Mouse (Mus musculus) inflammation-experienced regulatory T-cells, adult 6 months (primary cell): ENCODE results near the gene Dusp5. TPM values are rescaled to one million over a fixed set of nuclear protein-coding genes. Genes with fewer than 3 reads are reported as not detected.
"Not testable (repeated sequence)": the region's sequence is repeated elsewhere in the genome, so short reads cannot be mapped to it uniquely, and the experiment has no call there.

Source experiments
- ATAC-seq: one replicate; pipeline ENCODE4 v1.8.0; 2017
- polyA plus RNA-seq, 3 experiments: library from polyadenylated mRNA; unstranded; fragments of 100-300 nt; shearing (Covaris generic); gene quantifications; one replicate each; pipeline ENCODE4 v1.2.1; 2017

The Dusp5 gene
- polyA plus RNA-seq = 10 to 100 TPM in 1 of 3 experiments, 1 to 10 TPM in 2; 5.8 to 13.8 (median 6.4) TPM

DNA sequence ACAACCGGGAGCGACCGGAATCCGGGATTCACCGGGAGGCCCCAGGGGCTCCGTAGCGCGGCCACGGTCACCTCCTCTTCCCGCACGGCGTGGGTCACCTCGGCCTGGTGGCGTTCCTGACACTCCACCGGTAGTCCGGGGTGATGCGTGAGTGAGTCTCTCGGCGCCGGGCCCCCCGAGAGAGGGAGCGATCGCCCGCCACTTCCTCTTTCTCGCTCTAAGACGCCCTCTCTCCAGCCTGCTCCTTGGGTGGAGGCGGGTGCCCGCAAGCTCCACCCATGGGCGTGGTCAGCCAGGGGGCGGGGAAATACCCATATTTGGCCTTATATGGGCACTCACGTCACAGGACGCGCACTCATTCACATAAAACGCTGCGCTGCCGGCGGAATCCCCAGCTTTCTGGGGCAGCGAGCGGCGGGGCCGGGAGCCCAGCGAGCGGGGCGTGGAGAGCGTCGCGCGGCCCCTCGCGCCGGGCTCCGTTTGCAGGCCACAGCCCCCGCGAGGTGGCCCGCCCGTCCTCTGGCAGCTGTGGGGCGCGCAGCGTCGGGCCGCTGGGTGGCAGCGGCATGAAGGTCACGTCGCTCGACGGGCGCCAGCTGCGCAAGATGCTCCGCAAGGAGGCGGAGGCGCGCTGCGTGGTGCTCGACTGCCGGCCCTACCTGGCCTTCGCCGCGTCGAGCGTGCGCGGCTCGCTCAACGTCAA lies at the start of gene Dusp5:
TSS of gene Dusp5 (plus strand) at position 358 of the 703 bp plus-strand sequence.
- peak; percentile 89 for ATAC-seq

DNA sequence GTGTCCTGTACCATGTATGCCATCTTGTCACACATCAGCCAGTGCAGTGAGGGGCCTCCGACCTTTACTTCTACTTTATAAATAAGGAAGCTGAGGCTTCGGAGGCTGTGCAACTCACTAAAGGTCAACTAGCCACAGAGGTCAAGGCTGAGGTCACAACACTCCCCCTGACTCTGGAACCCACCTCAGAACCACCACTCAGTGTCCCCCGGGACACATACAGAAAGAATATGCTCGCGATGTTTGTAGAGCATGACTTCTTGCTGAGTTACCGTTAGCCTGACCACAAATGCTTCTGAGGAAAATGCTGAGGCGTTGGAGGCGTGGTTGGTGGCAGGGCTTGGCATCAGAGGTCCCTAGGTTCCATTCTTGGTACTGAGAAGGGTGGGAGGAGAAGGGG lies 49.3 kb upstream of the Dusp5 start:
- ATAC-seq = peak; percentile 64

DNA sequence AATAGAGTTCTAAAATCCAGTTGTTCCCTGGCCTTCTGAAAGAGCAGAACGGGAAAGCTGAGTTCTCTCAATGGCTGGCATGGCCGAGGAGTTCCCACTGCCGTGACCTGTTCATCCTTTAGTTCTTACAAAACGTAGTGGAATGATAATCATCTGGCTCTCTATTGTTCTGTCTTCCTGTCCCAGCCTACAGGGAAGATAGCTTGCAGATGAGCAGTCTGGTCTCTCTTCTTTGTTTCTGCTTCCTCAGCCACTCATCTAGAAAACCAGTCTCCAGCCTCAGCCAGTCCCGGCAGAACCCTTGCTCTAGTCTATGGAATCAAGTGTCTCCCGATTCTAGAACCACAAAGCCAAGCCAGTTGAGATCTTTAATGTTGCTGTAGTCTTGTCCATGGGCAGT lies 46.8 kb upstream of the Dusp5 start:
- ATAC-seq = no peak

DNA sequence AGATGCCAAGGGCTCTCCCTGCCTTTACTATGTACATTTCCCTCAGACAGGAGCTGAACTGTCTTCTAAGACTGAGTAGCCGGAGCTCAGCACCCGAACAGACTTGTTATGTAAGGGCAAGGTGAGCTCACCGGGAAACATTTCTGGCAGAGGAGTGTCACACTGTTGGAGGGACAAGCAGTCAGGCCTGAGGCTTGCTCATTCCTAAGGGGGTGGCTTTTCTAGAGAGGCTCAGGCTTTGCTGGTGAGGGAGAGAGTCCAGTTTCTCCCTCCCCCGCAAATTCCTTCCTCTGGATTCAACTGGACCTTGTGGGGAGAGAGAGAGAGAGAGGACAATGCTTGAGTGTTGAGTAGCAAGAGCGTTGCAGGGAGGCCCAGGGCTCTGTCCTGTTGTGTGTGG lies 46.4 kb upstream of the Dusp5 start:
- no peak for ATAC-seq

DNA sequence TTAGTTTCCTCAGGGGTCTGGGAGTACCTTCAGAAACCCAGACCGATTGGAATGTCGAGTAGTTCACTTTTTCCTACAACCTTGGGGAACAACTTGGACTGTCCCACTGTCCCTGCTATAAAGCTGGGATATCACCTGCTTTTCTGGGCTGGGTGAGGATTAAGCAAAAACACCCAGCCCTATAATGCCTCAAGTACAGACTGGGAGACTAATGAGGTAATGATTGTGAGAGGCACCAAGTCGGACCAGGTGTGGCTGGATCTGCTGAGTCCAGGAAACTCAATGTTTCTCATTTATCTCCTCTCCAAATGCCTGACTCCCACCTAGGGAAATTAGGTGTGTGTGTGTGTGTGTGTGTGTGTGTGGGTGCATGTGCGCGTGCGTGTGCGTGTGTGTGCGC lies 44.9 kb upstream of the Dusp5 start:
- ATAC-seq = no peak

DNA sequence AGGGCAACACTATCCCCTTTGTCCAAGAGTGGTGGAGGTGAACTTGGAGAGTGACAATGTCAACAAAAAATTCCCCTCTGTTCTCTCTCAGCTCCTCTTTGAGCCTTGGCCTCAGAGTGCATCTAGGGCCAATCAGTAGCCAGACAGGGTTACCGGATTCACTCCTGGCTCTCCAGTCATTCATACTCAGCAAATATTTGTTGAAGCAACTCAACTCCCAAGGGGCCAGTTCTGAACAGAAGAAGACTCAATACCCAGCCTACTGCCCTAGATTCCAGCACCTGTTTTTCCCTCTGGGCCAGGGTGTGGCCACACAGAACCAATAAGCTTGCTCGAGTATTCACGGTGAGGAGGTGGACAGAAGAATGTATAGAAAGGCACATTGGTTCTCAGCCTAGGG lies 44.0 kb upstream of the Dusp5 start:
- ATAC-seq = no peak

DNA sequence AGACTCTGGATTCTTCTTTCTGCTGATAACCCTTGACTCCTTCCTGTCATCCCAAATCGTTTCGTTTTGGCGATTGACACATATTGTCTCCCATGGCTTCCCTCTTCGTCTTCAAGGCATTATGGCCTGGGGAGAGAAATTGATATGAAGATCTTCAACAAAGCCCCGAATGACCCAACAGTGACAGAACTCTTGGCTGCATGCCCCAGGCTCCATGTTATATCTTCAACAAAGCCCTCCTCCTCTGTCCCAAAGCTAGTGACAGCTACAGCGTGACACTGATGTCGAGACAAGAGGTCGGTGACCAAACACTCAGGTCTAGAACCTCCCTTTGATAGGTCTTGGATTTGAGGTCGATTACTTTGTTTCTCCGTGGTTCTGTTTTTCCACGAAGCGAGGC lies 39.7 kb upstream of the Dusp5 start:
- ATAC-seq = no peak

DNA sequence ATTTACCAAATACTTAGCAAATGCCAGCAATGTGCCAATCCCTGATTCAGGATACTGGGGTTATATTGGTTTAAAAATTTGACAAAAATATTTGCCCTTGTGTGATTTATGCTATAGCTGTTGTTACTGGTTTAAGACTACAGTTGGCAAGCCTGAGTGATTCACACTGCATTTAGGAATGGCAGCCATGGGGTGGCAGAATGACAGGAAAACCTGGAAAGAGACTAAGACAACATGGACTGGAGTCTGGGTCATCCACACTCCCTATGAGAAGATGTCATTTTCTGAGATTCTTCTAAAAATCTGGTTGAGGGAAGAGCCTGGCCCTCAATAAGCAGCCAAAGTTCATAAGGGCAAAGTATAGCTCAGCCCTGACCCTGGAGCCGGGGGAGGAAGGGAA lies 39.0 kb upstream of the Dusp5 start:
- no peak for ATAC-seq

DNA sequence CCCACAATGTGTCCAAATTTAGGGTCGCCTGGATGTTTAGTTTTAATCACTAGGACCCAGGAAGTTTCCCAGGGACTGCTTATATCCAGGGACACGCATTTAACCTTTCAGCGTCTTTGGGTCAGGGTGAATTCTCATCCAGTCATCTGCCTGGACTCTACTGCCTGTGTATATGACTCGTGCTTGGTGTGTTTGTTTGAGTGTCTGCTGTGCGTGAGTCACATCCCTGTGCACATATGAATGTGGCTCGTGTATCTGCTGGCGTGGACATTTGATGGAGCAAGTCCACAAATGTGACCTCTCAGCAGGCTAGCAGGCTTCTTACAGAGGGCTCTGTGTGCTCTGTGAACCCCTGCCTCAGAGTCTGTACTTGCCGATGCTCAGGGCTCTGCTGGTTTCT lies 38.0 kb upstream of the Dusp5 start:
- no peak for ATAC-seq

DNA sequence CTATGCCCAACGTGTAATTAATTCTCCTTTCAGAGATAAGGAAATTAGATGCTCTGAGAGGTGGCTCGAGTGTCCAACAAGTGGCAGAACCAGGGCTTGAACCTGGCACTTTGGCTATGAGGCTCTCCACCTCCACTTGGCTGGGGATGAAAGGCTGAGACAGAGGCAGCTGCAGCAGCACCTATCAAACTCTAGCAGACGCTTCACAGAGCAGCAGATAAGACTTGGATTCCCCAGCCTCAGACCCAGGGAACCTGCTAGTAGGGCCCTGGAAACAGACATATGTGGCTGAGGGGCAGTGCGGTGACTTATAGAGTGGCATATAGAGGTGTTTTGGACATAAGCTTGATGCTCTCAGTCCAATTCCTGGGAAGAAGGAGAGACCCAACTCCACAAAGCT lies 36.4 kb upstream of the Dusp5 start:
- no peak for ATAC-seq

DNA sequence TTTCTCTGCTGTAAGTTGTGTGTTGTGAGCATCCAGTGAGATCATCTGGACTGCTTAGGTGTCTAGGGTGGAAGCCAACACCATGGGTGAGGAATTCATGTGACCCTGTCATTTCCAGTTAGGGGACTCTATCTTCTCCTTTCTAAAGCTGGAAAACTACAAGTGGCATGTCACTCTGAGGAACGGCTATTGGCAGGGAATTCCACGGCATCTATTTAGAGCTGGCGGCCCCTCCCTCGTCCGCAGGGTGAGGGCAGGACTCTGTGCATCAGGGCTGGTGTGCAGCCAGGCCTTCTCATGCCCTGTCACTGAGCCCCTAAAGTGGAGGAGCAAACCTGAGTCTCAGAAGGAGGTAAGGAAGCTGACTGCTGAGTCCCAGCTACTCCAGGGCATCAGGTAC lies 35.0 kb upstream of the Dusp5 start:
- ATAC-seq = no peak

DNA sequence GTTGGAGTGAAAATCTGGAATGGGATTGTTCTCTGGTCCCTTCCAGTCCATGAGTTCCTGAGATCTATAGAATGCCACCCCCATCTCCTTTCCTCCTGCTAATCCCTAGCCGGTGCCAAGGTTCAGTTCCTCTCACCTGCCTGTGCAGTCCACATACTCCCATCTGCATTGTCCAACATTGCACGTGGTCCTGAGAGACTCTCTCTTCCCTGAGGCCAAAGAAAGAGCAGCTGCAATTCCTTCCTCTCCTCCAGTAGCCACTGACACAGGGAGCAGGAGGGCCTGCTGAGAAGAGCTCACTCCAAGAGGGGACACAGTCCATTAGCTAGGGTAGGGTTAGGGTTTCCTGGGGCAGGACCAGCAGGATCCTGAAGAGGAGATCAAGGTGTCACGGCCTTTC lies 31.0 kb upstream of the Dusp5 start:
- no peak for ATAC-seq

DNA sequence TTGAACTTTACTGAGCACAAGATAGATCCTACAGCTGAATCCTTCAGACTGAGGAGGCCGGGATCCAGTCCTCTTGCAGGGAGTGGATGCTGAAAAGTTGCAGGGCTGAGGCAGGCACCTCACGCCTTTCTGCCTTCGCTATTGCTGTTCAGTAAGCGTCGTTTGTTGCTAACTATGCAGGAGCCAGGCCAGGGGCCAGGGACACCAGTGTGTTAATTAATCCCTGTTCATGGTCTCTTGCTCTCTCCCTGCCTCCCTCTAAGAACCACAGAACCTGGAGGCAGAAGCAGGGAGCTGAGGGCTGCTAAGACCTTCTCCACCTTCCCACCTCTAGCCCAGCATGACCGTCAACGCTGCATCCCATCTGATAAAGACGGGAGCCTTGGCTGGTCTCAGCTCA lies 29.9 kb upstream of the Dusp5 start:
- ATAC-seq = no peak

DNA sequence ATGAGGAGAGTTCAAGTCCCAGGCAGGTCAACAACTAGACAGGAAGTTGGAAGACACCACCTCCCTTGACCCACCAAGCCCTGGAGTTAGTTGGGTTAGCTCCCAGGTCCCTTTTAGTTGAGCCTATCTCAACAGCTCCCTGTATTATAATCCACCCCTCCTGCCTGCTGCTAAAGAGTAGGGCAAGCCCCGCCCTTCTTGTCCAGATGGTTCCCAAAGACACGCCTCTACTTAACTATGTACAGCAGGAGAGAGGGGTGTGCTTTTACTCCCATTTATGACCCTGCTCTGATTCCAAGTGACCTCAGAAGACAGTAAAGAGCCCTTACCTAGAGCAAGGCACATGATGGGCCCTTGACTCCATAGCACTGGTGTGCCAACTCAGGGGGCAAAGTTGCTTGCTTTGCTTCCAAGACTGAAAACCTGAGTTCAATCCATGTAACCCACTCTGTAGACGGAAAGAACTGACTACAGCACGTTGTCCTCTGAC lies 29.4 kb upstream of the Dusp5 start:
- ATAC-seq = no peak

DNA sequence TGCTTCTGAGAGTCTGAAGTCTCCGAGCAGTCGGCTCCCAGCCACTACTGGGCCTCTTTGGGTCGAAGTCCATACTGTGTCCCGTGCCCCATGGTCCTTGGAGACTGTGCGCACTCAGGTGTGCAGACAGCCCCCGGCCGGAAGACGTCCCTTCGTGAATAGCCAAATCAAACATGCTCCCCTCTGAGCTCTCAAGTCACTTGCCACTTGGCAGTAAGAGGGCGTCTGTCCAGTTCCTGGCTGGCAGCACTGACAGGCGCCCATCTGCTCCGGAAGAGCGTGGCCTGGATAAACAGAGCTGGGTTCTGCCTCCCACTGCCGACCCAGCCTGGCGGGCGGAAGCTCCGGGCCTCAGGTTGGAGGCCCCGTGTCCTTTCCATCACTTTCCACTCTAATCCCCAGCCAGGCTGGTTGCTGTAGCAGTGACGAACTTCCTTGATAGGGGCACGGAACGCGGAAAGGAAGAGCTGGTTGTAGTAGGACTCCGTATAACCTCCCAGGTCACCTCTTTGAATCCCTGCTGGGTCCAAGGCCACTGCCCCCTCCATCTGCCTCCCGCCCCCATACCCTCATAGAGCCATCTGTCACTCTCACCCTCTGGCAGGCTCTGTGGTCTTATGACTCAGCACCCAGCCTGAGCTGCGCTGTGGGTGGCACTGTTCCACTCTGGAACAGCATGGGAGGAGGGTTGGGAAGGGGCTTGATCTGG lies 28.5 kb upstream of the Dusp5 start:
- no peak for ATAC-seq

DNA sequence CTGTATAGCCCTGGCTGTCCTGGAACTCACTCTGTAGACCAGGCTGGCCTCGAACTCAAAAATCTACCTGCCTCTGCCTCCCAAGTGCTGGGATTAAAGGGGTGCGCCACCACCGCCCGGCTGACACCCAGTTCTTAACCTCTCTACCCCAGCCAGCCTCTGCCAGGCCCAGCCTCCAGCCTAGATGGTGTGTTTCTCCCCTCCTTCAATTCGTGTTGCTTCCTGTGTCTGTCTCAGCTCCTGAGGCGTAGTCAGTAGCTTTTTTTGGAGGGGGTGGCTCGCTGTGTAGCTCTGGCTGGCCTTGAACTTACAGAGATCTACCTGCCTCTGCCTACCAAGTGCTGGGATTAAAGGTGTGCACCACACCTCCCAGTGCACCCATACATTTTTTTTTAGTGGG lies 27.7 kb upstream of the Dusp5 start:
- not testable (repeated sequence) for ATAC-seq

DNA sequence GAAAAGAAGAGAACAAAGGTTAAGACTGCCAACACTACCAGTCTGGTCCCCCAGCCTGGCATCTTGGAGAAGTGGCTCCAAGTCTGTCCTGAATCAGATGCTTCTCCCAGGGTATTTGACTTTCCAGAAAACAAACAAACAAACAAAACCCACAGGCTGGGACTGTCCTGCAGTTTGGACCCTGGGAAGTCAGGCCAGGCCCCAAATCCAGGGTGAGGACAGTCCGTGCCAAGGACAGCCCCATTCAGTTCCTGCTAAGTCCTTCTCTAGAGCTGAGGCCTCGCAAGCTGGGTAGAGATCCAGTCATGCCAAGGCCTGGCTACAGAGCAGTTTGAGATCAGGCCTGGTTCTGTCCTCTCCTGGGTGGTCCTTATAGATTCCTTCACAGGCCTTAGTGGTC lies 27.1 kb upstream of the Dusp5 start:
- no peak for ATAC-seq

DNA sequence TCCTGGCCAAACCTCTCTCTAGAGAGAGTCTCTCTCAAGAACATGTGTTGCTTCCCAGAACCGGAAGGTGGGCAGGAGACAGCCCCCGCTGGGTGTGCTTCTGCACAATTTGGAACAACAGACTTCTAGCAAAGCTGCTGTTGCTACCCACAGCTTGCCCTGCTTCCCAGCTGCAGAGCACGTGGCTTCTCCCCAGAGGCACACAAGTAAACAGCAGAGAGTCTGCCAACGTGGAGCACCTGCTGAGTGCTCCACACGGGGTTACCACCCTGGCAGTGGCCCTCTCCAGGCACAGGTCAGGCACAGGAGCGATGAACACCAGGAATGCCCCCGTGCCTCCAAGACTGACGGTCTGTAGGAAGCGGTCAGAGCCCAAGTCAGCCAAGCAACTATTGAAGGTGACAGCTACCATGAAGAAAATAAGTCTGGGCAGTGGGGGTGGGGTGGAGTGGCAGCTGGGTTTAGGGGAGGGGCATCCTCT lies 26.0 kb upstream of the Dusp5 start:
- no peak for ATAC-seq

DNA sequence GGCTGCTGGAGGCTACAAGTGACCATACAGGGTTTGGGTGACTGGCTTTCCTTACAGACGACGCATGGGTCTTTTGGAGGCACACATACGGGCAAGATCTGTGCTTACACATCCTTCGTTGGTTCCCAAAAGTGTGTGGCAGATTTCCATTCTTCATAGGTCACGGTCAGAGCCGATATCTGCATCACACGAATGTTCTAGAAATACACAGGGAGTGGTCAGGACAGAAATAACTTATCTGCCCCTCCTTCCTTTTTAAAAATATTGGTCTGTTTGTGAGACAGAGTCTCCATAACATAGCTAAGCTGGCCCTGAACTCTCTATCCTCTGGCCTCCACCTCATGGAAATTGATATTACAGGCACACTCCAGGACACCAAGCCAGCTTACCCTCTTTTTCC lies 24.7 kb upstream of the Dusp5 start:
- no peak for ATAC-seq

DNA sequence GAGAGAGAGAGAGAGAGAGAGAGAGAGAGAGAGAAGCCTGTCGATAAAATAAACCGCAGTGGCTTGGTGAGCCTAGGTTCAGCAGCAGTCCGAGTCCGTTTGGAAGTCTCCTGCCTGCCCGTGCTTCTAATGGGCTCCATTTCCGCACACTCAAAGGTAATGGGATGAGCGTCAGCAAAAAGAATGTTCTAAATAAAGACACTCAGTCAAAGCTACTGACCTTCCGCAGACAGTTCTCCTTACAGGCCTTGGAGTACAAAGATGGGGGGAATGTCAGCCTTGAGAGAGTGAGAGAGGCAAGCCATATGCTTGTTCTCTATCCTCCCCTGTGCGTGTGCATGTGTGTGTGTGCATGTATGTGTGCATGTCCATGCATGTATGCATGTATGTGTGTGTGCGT lies 23.2 kb upstream of the Dusp5 start:
- ATAC-seq = no peak

DNA sequence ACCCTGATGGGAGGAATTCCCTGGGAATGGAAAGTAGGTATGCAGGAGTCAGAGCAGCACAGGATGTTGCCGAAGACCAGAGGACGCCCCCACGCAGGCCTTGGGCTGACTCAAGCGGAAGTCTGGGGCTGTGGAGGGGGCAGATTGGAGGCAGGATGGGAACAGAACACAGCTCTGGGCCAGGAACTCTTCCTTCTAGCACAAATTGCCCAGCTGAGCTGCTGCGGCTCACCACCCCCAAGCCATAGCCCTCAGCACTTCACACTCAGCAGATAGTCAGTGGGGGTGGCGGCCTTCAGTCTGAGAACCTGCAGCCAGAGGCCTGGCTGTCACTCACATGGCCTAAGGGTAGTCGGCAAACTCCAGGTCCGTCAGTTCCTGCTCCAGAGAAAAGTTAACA lies 21.4 kb upstream of the Dusp5 start:
- peak; percentile 85 for ATAC-seq

DNA sequence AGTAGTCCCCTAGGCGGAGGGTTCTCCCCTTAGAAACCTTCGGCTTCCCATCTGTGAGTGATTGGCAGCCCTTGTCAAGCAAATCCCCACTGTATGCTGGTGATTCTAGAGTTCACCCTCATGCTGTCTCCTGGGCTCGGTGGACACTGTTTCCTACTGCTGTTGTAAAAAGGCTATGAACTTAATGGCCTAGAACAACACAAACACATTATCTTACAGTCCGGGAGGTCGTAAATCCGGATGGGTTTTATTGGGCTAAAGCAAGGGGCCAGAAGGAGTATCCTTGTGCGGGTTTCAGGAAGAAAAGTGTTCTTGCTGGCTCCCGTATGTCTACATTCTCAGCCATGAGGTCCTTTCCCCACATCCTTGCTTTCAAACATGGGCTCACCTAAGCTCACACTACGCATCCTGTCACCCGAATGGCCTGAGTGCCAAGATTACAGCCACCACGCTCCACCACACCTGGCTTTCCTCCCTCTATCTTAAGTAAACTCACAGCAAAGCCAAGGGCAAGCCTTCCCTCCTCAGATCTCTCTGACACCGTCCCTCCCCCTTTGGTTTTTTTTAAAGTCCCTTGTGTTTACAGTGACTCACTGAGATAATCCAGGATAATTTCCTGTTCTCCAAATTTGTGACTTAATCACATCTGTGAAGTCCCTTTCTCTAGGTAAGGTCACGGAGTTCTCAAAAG lies 17.5 kb upstream of the Dusp5 start:
- ATAC-seq = no peak

DNA sequence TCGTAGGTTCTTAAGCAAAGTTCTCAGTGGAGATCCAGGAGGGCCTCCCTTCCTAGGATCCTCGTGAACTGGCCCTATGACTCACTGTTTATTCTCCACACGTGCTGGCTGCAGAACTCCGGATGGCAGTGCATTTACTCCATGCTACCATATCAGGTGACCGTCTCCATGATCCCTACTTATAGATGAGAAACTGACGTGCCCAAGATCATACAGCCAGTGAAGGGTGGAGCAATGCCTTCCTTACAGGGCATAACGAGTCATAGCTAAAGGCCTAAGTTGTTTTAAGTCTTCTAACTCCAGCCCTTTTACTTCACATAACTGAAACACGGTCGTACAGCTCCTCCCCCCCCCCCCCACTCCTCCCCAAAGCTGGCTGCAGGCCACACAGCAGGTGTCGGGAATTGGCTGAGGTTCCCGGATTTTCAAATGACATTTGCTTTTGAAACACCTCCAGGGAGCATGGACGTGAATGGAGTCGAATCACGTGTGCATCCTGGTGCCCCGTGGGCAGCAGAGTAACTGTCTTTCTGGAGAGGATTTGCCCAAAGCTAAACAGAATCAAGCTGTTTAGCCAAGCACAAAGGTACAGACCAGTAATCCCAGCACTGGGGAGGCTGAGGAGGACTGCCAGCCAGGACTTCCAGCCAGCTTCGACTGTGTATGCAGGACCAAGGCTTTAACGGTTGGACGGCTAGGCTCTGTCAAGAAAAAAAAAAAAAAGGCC lies 11.4 kb upstream of the Dusp5 start:
- ATAC-seq = no peak
